ENCODE assay signal across 17 mouse cellular contexts in the genomic region with DNA sequence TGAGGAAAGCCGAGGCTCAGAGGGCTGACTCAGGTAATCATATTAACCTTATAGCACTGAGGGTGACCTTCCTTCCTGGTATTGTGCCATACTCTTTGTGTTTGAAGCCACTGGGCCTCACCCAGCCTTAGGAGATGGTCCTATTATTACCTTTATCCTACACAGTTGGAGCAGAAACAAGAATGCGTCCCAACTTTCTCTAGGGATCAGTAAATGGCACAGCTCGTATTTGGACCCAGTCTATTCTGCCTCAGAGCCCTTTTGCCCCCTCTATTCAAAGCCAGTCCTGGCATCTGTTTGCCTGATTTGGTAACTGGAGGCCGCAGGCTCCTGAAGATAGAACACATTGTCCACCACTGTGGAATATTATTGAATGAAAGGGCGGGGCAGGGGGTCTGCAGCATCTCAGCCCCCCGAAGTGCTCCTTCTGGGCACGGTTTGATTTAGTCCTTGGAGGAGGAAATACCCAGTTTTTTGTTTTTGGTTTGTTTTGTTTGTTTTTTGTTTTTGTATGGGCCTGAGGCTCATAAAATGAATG.
"Had no signal": no experiment of that assay in that cellular context is flagged by ENCODE, and none has a peak within 500 bp of the region (broad histone marks: within the 10 kb centered on the region; RNA-seq: fewer than 3 reads in every experiment).

No protein-coding gene starts in this region.

- H3K9me3 ChIP-seq: midbrain, embryonic 10.5 days; midbrain, embryonic 13.5 days; neural tube, embryonic 13.5 days; neural tube, embryonic 15.5 days had no signal

- H3K4me2 ChIP-seq: lung, embryonic 14.5 days; midbrain, embryonic 13.5 days; neural tube, embryonic 13.5 days; neural tube, embryonic 15.5 days had no signal

- H3K27me3 ChIP-seq: neural tube, embryonic 13.5 days; neural tube, embryonic 15.5 days had no signal

- H3K27ac ChIP-seq: midbrain, embryonic 10.5 days; midbrain, embryonic 13.5 days; neural tube, embryonic 13.5 days; neural tube, embryonic 15.5 days had no signal

- DNase-seq: lung, adult 18-20 months; lung, embryonic 14.5 days; lung, postnatal 10 days; lung, postnatal 4 days; right cerebral cortex, adult 18-20 months; right cerebral cortex, postnatal 25 days; right cerebral cortex, postnatal 4 days; spleen, adult 18-20 months; thymus, adult 18-20 months; thymus, postnatal 14 days; thymus, postnatal 4 days had no signal

- H3K9ac ChIP-seq: lung, embryonic 14.5 days; midbrain, embryonic 13.5 days; neural tube, embryonic 13.5 days; neural tube, embryonic 15.5 days had no signal

- ATAC-seq: midbrain, embryonic 13.5 days; midbrain, embryonic 16.5 days had no signal

- H3K36me3 ChIP-seq: midbrain, embryonic 10.5 days; midbrain, embryonic 13.5 days; neural tube, embryonic 13.5 days; neural tube, embryonic 15.5 days had no signal

- H3K4me3 ChIP-seq: midbrain, embryonic 10.5 days; midbrain, embryonic 13.5 days; myocyte; neural tube, embryonic 13.5 days; neural tube, embryonic 15.5 days had no signal
